Mouse (Mus musculus) telencephalon, adult 2 months (tissue): ENCODE data around the gene Cavin2.

ENCODE experiments used
- DNase-seq: peaks from one replicate; pipeline ENCODE4 v3.0.0-alpha.2; 2011; ENCODE audit warnings: low read depth, low spot score

The Cavin2 gene

GRCm38 (mm10) chr1:51288755-51289619 lies at the start of gene Cavin2:
Gene Cavin2, plus strand, starts transcription at chr1:51289126.
- DNase-seq = no peak

GRCm38 (mm10) chr1:51241311-51241986 lies 47.5 kb upstream of the Cavin2 start:
- DNase-seq = no peak

GRCm38 (mm10) chr1:51243294-51243693 lies 45.6 kb upstream of the Cavin2 start:
- peak; percentile 67 for DNase-seq

GRCm38 (mm10) chr1:51243869-51244268 lies 45.1 kb upstream of the Cavin2 start:
- DNase-seq = no peak

- DNase-seq = no peak
Observed at GRCm38 (mm10) chr1:51245381-51245780, 43.5 kb upstream of the Cavin2 start.

GRCm38 (mm10) chr1:51250302-51250701 lies 38.6 kb upstream of the Cavin2 start:
- peak; percentile 36 for DNase-seq

- no peak for DNase-seq
Observed at GRCm38 (mm10) chr1:51265118-51265800, 23.7 kb upstream of the Cavin2 start.

- no peak for DNase-seq
Observed at GRCm38 (mm10) chr1:51265926-51266325, 23.0 kb upstream of the Cavin2 start.

GRCm38 (mm10) chr1:51267125-51267524 lies 21.8 kb upstream of the Cavin2 start:
- peak; percentile 86 for DNase-seq

- no peak for DNase-seq
Observed at GRCm38 (mm10) chr1:51268225-51268624, 20.7 kb upstream of the Cavin2 start.

- no peak for DNase-seq
Observed at GRCm38 (mm10) chr1:51270196-51270935, 18.6 kb upstream of the Cavin2 start.

GRCm38 (mm10) chr1:51271845-51272244 lies 17.1 kb upstream of the Cavin2 start:
- no peak for DNase-seq

- DNase-seq = no peak
Observed at GRCm38 (mm10) chr1:51272583-51273201, 16.2 kb upstream of the Cavin2 start.

GRCm38 (mm10) chr1:51277879-51278567 lies 10.9 kb upstream of the Cavin2 start:
- no peak for DNase-seq

- no peak for DNase-seq
Observed at GRCm38 (mm10) chr1:51288201-51288600, 725 bp upstream of the Cavin2 start.

GRCm38 (mm10) chr1:51289620-51290445 lies 907 bp downstream of the Cavin2 start:
- no peak for DNase-seq

- no peak for DNase-seq
Observed at GRCm38 (mm10) chr1:51290634-51291033, 1.7 kb downstream of the Cavin2 start.

GRCm38 (mm10) chr1:51292348-51292747 lies 3.4 kb downstream of the Cavin2 start:
- no peak for DNase-seq

- DNase-seq = no peak
Observed at GRCm38 (mm10) chr1:51300295-51300930, 11.5 kb downstream of the Cavin2 start.
